Mouse (Mus musculus): ENCODE measurements at regions not wholly inside any gene's neighbourhood (a gene's known extent, or its start where the extent isn't known, plus 50 kb on each side); places are given as distances from the start of the nearest gene placed in this dataset.
"Not testable (repeated sequence)": the region's sequence is repeated elsewhere in the genome, so short reads cannot be mapped to it uniquely, and the experiment has no call there.

- DNase-seq (ENCODE audit: extremely low spot score, low spot score), result no peak
Observed at GRCm38 (mm10) chr3:15016621-15017020, 130.5 kb downstream of the Car2 start.

- no peak for DNase-seq (ENCODE audit: extremely low spot score, low spot score)
Observed at GRCm38 (mm10) chr3:15022773-15023172, 136.7 kb downstream of the Car2 start.

GRCm38 (mm10) chr3:15040866-15041528 lies 154.9 kb downstream of the Car2 start:
- DNase-seq (ENCODE audit: extremely low spot score, low spot score), result no peak

GRCm38 (mm10) chr3:15053968-15054367 lies 167.9 kb downstream of the Car2 start:
- DNase-seq (ENCODE audit: extremely low spot score, low spot score), result no peak

- DNase-seq (ENCODE audit: extremely low spot score, low spot score), result not testable (repeated sequence)
Observed at GRCm38 (mm10) chr3:15055516-15056256, 169.6 kb downstream of the Car2 start.

GRCm38 (mm10) chr3:15056788-15057585 lies 170.9 kb downstream of the Car2 start:
- DNase-seq (ENCODE audit: extremely low spot score, low spot score), result not testable (repeated sequence)

GRCm38 (mm10) chr3:15065681-15066080 lies 179.6 kb downstream of the Car2 start:
- DNase-seq (ENCODE audit: extremely low spot score, low spot score), result no peak

- DNase-seq (ENCODE audit: extremely low spot score, low spot score), result no peak
Observed at GRCm38 (mm10) chr3:15068256-15068655, 182.2 kb downstream of the Car2 start.

- DNase-seq (ENCODE audit: extremely low spot score, low spot score), result no peak
Observed at GRCm38 (mm10) chr3:15071030-15071883, 185.2 kb downstream of the Car2 start.

- DNase-seq (ENCODE audit: extremely low spot score, low spot score), result no peak
Observed at GRCm38 (mm10) chr3:15073405-15073804, 187.3 kb downstream of the Car2 start.

- no peak for DNase-seq (ENCODE audit: extremely low spot score, low spot score)
Observed at GRCm38 (mm10) chr3:15073847-15074246, 187.8 kb downstream of the Car2 start.

- no peak for DNase-seq (ENCODE audit: extremely low spot score, low spot score)
Observed at GRCm38 (mm10) chr3:15074949-15075348, 188.9 kb downstream of the Car2 start.

GRCm38 (mm10) chr3:15090124-15090523 lies 204.1 kb downstream of the Car2 start:
- DNase-seq (ENCODE audit: extremely low spot score, low spot score), result no peak

GRCm38 (mm10) chr3:15098206-15098817 lies 212.2 kb downstream of the Car2 start:
- no peak for DNase-seq (ENCODE audit: extremely low spot score, low spot score)

GRCm38 (mm10) chr3:15098981-15099380 lies 212.9 kb downstream of the Car2 start:
- DNase-seq (ENCODE audit: extremely low spot score, low spot score), result no peak

GRCm38 (mm10) chr3:15105627-15106026 lies 219.6 kb downstream of the Car2 start:
- DNase-seq (ENCODE audit: extremely low spot score, low spot score), result no peak

- no peak for DNase-seq (ENCODE audit: extremely low spot score, low spot score)
Observed at GRCm38 (mm10) chr3:15106281-15106680, 220.2 kb downstream of the Car2 start.

GRCm38 (mm10) chr3:15107301-15107700 lies 221.2 kb downstream of the Car2 start:
- no peak for DNase-seq (ENCODE audit: extremely low spot score, low spot score)

GRCm38 (mm10) chr3:15108239-15108934 lies 222.3 kb downstream of the Car2 start:
- DNase-seq (ENCODE audit: extremely low spot score, low spot score), result no peak

Data from neural tube, embryonic 10.5 days (tissue).